Mouse (Mus musculus): ENCODE measurements around the gene Prss2.
A peak's percentile ranks its signal among the peaks of the same experiment; 100 is the strongest.
"Not testable (repeated sequence)": the region's sequence is repeated elsewhere in the genome, so short reads cannot be mapped to it uniquely, and the experiment has no call there.

The Prss2 gene

DNA sequence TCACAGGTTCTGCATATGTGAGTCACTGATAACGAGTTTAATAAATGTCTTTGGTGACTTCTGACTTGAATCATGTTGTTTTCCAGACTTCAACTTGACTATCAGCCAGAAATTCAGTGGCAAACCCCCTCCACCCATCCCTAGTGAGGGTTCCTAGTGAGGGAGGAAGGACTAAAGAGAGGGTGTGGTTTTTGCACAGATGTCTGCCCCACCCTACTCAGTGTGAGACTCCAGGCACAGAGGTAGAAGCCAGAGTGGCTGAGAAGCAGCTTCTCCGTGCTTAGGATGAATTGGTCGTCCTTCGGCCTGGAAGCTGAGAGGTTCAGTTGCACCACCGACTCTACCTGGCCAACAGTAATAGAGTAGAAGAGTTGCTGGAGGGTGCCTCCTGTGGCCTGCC is 35.9 kb downstream of the Prss2 start:
- DNase-seq, result no peak

- DNase-seq, result no peak
Observed at GRCm38 (mm10) chr6:41558271-41558670, 36.7 kb downstream of the Prss2 start.

DNA sequence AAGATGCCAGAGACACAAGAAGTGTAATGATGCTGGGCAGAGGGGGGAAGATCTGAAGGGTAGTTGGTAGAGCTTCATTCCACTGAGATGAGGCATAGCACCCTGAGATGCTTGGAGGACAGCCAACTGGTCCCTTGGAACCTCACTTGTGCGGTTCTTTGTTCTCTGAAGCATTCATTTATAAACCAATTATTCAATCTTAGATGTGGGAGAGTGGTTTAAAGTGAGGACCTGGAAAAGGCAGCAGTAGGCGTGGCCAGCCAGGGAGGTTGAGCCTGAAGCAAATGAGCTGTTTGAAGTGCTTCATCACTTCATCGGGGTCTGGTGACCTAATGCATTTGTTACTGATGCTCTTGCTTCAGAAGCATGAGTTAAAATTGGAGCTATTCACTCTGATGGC is 37.7 kb downstream of the Prss2 start:
- peak in 1 of 2 experiments; percentile 4 for DNase-seq

GRCm38 (mm10) chr6:41560273-41560672 is 38.7 kb downstream of the Prss2 start:
- DNase-seq, result no peak

DNA sequence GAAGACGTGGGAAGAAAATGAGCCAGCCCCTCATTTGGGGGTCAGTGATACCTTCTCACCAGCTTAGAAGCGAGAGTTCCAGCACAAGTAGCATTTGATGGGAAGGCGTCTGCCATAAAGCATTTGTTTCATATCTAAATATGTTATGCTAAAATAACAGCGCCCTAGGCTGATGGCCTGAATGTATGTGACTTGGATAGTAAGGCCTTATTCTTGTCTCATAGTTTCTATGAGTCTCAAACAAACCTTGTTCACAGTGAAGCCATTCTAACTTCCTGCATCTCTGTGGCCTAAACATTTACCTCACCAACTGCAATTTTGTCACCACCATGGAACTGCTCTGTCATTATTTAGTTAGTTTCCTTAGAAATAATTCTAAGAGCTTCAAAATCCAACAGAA is 41.0 kb downstream of the Prss2 start:
- no peak for DNase-seq

GRCm38 (mm10) chr6:41563104-41563951 is 41.7 kb downstream of the Prss2 start:
- DNase-seq, result not testable (repeated sequence)

DNA sequence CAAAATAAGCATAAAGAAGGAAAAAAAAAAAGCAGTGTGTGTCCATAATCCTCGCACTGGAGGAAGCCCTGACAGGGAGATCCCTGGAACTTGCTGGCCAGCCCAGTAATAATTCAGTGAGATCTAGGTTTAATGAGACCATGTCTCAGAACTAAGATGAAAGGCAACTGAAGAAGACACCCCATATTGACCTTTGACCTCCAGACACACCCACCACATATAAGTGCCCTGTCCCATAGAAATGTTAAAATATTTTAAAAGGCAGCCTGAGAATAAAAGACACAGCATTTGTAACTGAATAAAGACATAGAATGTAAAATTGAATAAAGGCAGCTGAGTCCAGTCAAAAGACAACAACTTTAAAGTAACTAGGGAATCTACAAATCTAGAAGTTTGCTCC is 43.7 kb downstream of the Prss2 start:
- DNase-seq, result no peak

GRCm38 (mm10) chr6:41566965-41567364 is 45.4 kb downstream of the Prss2 start:
- DNase-seq, result no peak

DNA sequence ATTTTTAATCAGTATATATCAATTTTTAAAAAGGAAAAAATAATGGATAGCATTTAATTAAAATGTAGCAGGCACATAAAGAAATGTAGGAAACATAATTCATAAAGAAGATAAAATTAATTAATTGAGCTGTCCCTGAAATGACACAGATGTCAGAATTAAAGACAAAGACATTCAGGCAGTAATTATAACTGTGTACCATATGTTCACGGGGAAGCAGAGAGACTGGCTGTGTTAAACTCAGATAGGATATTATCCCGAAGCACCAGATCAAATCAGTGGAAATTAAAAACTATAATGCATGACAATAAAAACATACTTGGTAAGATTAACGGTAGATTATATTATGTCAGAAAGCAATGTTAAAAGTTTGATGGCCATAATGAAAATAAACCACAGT is 47.5 kb downstream of the Prss2 start:
- DNase-seq, result no peak
